Mouse (Mus musculus) monocyte, adult 5-6 weeks (primary cell): ENCODE data around the gene Ccdc194. TPM values are rescaled to one million over a fixed set of nuclear protein-coding genes. Genes with fewer than 3 reads are reported as not detected.
"Not testable (repeated sequence)": the region's sequence is repeated elsewhere in the genome, so short reads cannot be mapped to it uniquely, and the experiment has no call there.

ENCODE experiments used
- ATAC-seq: fragments of 153-309, 156-312 bp; replicated peaks from 2 replicates; pipeline ENCODE4 v1.8.0; 2017; ENCODE audit warnings: mild to moderate bottlenecking; ENCODE audit not compliant: low TSS enrichment, insufficient number of reproducible peaks, severe bottlenecking, poor library complexity, low FRiP score
- total RNA-seq: library from RNA; stranded (forward); fragments of 200-1000, 200-491, 200-594 nt; gene quantifications from 3 replicates; pipeline ENCODE4 v1.2.3, GENCODE M21; 2017

Ccdc194 gene
- total RNA-seq, 1 experiment from 2014 or later: not detected

GRCm38 (mm10) chr8:71519037-71519825 lies 6.3 kb downstream of the Ccdc194 start:
- ATAC-seq: not testable (repeated sequence)

GRCm38 (mm10) chr8:71516786-71517185 lies 8.7 kb downstream of the Ccdc194 start:
- ATAC-seq: no peak

GRCm38 (mm10) chr8:71515043-71515442 lies 10.5 kb downstream of the Ccdc194 start:
- no peak for ATAC-seq

- ATAC-seq: no peak
Measured at GRCm38 (mm10) chr8:71513018-71513754, 12.3 kb downstream of the Ccdc194 start.

- ATAC-seq: no peak
Measured at GRCm38 (mm10) chr8:71511644-71512043, 13.9 kb downstream of the Ccdc194 start, which contains the start of gene Plvap. Gene Plvap (minus strand): TSS chr8:71511752.

GRCm38 (mm10) chr8:71509316-71509715 lies 16.2 kb downstream of the Ccdc194 start:
- ATAC-seq: no peak

- ATAC-seq: no peak
Measured at GRCm38 (mm10) chr8:71507589-71508104, 17.9 kb downstream of the Ccdc194 start.

GRCm38 (mm10) chr8:71505979-71506378 lies 19.5 kb downstream of the Ccdc194 start:
- ATAC-seq: no peak

GRCm38 (mm10) chr8:71505326-71505725 lies 20.2 kb downstream of the Ccdc194 start:
- ATAC-seq: no peak

GRCm38 (mm10) chr8:71504349-71504748 lies 21.2 kb downstream of the Ccdc194 start:
- ATAC-seq: no peak

GRCm38 (mm10) chr8:71498816-71499690 lies 26.5 kb downstream of the Ccdc194 start:
- no peak for ATAC-seq

GRCm38 (mm10) chr8:71497881-71498501 lies 27.5 kb downstream of the Ccdc194 start:
- no peak for ATAC-seq

GRCm38 (mm10) chr8:71497077-71497645 lies 28.4 kb downstream of the Ccdc194 start:
- no peak for ATAC-seq

GRCm38 (mm10) chr8:71496481-71496880 lies 29.0 kb downstream of the Ccdc194 start:
- no peak for ATAC-seq

- no peak for ATAC-seq
Measured at GRCm38 (mm10) chr8:71495811-71496210, 29.7 kb downstream of the Ccdc194 start.

GRCm38 (mm10) chr8:71495039-71495438 lies 30.5 kb downstream of the Ccdc194 start:
- ATAC-seq: peak; percentile 88

GRCm38 (mm10) chr8:71488454-71488853 lies 37.1 kb downstream of the Ccdc194 start:
- ATAC-seq: peak; percentile 89
